Mouse (Mus musculus): Measurements from ENCODE around the gene Man2b1.

Gene Man2b1

DNA sequence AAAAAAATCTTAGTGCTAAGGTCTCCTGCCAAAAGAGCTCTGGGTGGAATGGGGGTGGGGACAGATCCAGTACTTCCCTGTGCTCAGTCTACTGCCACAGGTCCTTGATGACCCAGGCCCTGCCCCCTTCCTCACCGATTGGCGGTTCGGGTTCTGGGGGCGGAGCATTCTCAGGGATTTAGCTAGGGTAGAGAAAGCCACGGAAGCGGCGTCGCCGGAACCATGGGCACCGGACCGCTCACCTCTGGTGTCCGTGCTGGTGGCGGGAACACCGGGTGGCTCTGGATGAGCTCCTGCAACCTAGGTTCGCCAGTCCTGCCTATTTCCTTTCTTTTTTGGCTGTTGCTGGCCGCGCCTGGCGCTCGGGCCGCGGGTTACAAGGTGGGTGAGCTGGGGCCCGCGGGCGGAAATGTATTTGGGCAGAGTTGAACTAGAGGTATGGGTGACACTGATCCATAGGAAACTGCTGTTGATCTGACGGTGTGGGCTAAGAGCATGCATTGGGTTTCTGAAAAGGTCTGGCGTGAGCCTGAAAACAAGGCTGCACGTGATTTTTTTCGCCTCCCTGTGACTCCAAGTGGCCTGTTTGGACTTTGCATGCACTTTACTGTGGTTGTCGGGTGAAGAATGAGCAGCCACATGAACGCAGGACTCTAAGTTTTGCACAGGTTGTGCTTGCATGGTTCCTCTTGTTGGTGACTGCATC, at the start of gene Man2b1:
TSS of gene Man2b1 (plus strand) at position 163 of the 706 bp plus-strand sequence.
- peak; percentile 84 for DNase-seq (ENCODE audit: low spot score)

DNA sequence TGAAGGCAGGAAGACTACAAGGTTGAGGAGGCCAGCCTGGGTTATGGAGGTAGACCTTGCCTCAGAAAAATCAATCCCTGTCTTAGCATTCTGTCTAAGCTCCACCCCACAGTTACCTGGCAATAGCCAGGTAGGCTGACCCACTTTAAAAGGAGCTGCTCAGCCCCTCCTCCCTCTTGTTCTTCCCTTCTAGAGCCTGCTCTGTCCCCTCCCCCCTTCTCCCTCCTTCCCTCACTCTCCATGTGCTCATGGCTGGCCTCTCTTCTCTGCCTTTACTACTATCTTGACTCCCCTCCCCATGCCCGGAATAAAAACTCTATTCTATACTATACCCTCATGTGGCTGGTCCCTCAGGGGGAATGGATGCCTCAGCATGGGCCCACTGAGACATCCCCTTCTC, 49.2 kb upstream of the Man2b1 start:
- DNase-seq (ENCODE audit: low spot score) = no peak

DNA sequence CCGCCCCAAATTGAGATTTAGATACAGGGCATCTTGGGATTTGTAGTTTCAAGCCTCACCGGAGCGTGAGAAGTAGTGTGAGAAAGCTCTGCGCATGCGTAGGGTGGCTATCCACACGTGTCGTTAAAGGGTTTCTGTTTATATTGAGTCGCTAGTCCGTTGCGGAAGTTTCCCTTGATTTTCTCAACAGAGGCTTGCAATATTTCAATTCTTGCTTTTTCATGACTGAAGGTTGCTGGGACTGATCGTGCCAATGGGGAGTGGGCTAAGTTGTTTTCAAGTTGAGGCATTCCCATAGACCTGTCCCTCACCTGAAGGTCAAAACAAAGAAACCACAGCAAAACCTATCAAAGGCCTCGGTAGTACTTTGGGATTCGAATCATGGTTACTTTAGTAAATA, 48.3 kb upstream of the Man2b1 start:
- DNase-seq (ENCODE audit: low spot score) = peak; percentile 80

DNA sequence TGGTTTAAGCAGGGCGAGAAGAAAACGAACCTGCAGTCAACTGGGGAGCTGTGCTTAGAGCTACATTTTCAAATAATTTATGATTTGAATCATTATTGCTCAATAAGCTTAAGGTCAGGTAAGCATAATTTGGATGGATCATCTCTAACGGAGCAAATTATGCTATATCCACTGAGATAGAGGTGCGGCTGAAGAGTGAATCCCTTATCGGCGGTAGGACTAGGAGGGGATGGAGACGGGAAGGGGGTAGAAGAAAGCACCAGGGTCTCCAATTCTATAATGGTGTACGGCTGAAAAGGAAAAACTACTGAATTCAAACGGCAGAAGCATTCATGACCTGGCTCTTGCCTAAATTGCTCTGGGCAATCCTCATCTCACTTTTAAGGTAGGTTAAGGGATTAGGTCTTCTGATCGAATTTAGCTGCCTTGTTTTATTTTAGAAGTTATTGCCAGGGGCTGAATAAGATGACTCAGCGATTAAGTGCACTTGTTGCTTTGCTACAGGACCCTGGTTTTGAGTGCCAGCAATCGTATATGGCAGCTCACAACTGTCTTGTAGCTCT, 47.8 kb upstream of the Man2b1 start:
- DNase-seq (ENCODE audit: low spot score) = peak; percentile 27

DNA sequence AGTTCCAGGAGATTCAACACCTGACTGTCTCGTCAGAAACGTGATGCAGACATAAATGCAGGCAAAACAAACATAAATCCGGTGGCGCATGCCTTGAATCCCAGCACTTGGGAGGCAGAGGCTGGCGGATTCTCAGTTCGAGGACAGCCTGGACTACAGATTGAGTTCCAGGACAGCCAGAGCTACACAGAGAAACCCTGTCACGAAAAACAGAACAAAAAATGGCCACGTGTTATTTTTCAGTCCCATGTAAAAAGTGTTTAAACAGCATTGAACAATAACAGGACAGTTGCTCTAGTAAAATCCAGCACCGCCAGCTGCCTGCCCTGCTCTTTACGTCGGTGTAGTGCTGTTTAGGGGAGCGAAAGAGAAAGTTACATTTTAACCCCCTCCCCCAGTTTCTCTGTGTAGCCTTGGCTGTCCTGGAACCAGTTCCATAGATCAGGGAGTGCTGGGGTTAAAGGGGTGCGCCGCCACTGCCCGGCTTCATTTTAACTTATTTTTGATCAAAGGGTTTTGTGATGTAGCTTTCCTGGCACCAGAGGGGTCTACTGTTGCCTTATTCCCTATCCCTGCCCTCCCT, 47.3 kb upstream of the Man2b1 start:
- DNase-seq (ENCODE audit: low spot score) = peak; percentile 40

DNA sequence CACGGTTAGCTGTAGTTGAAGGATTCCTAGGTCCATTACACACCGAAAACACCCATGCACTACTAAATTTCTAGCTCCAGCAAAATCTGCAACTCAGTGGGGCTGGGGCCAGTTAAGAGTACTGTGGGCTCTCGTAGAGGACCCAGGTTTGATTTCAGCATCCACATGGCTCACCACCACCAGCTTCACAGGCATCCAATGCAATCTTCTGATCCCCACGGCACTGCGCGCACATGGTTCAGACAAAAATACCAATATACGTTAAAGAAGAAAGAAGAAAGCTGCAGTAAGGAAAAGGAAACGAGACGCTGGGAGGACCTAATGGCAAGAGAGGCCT, 46.7 kb upstream of the Man2b1 start:
- no peak for DNase-seq (ENCODE audit: low spot score)

DNA sequence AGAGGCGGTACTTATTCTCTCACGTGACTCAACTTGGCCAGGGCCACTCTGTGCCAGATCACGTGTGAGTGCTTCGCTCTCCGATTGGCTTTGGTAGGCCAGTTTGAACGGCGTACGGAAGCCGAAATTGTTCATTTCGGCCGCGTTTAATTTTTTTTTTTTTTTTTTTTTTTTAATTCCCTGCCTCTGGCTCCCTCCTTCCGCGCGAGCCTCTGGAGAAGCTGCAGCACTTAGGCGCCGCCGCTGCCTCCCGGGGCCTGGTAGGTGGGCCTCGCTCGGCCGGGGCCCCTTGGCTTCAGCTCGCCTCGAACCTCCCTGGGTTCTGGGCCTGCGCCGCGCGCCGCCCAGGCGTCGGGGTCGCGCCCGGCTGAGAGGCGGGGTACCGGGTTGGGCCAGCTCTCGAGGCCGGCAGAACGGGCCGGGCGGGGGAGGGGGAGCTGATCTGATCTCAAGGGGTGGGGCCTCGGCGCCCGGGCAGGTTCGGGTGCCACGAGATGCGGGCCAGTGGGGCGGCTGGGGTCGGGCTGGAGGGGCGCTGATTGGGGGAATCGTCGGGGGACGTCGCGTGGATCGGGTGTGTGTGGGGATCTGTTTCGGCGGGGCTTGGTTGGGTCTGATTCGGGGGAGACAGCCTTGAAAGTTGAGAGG, 46.2 kb upstream of the Man2b1 start, which contains the start of gene Tnpo2:
TSS of gene Tnpo2 (plus strand) at position 198 of the 648 bp plus-strand sequence.
- peak; percentile 95 for DNase-seq (ENCODE audit: low spot score)

DNA sequence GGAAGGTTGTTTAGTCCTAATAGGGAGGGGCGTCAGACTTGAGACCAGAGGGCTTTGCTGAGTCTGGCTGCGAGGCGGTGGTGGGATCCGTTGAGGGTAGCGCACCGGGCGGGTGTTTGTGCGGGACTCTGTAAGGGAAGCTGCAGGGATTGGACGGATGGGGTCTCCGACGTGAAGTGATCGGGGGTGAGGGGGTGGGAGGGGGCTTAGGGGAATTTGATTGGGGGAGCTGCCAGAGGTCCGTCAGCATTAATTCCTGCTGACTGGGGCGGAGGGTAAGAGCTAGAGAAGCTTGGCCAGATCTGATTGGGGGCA, 45.7 kb upstream of the Man2b1 start:
- DNase-seq (ENCODE audit: low spot score) = no peak

DNA sequence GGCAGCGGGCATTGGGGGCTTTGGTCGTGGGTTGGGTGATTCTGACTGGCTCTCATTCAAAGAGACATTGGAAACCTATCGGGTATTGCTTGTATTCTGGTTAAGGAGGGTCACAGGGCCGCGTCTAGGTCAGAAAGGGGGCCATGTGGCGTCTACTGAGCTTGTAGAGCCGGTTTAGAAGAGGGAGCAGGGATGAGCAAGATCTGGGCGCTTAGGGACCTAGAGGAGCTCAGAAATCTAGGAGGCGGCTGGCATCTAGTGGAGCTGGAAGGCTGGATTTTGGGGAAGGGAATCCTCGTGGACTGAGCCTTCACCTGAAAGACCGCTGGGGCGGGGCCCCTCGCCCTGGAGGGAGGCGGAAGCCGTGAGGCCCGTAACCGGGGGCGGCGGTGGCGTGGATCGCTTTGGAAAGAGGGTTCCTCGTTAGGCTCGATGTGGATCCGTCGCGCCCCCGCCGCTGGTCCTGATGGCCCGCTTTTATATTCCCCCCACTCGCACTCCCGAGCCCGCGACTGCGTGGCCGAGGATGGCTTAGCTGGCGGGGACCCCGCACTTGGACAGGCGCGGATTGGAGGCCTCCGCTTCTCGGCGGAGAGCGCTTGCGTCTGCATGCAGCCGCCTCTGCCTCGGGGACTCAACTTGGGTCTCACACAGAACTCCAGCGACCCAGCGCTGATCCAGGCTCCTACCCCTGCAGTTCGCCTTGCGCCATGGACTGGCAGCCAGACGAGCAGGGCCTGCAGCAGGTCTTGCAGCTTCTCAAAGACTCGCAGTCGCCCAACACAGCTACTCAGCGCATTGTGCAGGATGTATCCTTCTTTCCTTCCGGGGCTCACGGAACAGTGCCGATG, 45.2 kb upstream of the Man2b1 start:
- DNase-seq (ENCODE audit: low spot score) = peak; percentile 64

DNA sequence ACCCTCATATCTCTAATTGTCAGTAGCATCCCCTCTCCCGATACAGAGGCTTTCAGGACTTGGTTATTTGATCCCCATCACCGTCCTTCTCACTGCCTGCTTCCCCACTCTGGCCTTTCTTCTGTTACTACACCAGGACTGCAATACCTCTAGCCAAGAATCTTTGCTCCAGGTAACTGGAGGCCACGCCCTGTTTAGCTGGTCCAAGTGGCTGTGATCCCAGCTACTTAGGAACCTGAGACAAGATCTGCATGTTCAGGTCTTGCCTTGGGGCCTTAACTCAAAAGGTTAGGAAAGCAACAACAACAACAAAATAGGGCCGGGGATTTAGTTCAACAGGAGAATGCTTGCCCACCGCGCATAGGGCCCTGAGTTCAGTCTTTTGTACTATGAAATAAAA, 39.5 kb upstream of the Man2b1 start:
- DNase-seq (ENCODE audit: low spot score) = no peak

DNA sequence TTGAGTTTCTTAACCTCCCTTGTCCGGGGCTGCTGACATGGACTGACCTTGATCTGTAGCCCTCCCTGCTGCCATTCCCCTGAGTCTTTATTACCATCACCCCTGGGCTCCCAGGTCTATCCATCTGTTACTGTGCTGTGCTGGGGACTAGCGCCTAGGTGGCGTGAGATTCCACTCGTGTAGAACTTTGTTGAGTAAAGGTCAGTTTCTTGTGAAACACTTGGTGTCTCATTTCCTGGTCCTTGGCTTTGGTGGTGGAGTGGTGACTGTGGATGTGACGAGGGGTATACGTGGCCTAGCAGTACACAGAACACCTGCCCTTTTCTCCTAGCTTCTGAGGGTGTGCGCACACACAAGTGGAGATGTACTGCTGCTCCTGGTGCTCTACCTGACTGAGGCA, 25.7 kb upstream of the Man2b1 start:
- DNase-seq (ENCODE audit: low spot score) = no peak

DNA sequence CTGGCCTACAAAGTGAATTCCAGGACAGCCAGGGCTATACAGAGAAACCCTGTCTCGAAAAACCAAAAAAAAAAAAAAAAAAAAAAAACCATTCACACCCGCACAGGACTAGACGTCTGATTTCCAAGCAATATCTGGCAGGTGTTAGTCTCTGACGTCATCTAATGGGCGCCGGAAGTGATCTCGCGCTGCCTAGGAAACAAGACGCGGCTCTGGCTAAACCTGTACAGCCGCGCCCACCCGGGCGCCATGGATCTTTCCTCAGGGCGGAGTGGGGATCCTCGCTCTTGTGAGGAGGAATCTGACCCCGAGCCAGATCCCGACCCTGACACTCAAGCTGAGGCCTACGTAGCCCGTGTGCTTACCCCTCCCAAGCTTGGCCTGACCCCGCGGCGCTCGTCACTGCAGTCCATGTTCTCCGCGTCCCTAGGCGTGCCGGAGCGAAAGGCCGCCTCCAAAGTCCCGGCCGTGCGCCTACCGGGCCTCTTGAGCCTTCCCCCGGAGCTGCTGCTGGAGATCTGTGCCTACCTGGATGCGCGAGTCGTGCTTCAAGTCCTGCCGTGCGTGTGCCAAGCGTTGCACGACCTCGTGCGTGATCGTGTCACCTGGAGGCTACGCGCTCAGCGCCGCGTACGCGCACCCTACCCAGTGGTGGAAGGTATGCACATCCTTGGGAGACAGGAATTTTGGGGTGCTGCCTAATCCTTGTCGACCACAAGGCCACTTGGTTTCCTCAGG, 23.0 kb upstream of the Man2b1 start, which contains the start of gene Fbxw9:
TSS of gene Fbxw9 (plus strand) at position 177 of the 738 bp plus-strand sequence.
- peak; percentile 90 for DNase-seq (ENCODE audit: low spot score)

DNA sequence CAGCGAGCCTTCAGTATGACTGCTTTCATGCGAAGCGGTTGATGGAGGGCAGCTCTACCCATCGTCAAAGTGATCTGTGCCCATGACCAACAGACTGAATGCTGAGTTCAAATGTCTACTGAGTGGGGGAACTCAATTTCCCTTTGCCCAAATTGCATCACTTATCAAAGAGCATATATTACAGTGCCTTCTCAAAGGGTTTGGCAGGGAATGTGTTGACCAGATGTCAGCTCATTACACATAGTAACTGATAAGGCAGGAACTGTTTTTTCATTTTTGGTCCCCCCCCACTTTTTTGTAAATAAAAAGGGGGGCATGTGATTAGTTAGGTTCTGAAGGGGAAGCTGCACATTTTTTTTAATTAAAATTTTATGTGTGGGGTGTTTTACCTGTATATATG, 20.5 kb upstream of the Man2b1 start:
- DNase-seq (ENCODE audit: low spot score) = no peak

DNA sequence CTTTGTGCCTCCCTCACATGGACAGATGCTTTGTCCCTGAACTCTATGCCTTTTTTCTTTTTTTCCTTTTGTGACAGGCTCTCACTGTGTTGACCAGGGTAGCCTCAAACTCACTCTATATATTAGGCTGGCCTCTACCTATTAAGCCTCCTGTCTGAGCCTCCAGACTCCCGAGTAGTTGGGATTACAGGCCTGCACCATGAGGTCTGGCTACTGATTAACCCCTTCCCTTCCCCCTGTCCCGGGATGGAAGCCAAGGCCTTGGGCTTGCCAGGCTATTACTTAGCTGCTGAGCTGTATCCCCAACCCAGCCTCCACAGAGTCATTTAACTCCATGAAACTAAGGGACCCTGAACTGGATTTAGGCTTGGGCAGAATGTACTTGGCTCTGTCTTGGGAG, 17.9 kb upstream of the Man2b1 start:
- DNase-seq (ENCODE audit: low spot score) = no peak

DNA sequence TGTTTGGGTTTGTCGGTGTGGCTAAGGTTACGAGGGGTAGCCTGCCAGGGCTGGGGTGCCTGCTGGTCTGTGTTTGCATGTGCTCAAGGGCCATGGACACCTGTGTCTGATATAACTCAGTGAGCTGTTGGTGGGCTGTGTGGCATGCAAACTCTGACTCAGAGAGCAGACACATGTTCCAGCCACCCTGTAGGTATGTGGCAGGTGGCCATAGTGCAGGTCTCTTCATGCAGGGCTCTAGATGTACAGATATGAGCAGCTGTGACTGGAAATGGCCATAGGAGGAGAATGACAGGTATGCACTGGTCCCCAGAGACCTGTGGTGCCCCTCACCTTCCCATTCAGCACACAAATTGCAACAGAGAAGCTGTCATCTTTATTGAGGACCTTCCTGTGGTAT, 15.9 kb upstream of the Man2b1 start:
- no peak for DNase-seq (ENCODE audit: low spot score)

DNA sequence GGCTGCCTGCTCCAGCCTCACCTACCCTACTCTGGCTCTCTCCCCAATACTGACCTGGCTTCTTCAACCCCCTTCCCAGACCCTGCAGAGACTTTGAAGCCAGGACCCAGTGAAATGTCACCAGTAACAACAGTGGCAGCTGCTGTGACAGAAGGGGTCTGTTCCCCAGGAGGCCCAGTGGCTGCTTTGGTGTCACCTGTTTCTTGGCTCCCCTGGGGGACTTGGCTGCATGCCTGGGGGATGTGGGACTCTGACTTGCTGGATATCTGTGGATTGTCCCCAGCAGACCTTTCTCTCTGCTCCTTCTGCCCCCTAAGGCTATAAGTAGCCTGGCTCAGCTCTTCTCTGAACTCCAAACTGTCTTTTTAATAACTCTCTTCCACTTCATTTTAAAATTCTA, 15.1 kb upstream of the Man2b1 start, which contains the start of gene Gm5741:
TSS of gene Gm5741 (minus strand) at position 1 of the 400 bp plus-strand sequence.
- DNase-seq (ENCODE audit: low spot score) = no peak

DNA sequence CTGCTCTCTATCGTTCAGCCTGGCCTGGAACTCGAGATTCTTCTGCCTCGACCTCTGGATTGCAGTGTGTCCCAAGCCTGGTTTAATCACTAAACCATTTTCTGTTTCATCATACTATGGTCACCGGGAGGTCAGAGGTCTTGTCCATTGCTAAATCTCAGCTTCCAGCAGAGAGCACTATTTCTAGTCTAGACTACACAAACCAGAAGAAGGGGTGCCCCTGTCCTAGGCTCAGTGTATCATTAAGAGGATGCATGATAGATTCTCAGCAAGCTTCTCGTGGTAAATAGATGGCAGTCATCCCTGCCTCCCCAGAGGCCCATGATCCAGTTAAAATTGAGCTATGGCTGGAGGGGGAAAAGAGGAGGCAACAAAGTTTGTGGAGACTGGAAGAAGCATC, 12.0 kb upstream of the Man2b1 start:
- no peak for DNase-seq (ENCODE audit: low spot score)

DNA sequence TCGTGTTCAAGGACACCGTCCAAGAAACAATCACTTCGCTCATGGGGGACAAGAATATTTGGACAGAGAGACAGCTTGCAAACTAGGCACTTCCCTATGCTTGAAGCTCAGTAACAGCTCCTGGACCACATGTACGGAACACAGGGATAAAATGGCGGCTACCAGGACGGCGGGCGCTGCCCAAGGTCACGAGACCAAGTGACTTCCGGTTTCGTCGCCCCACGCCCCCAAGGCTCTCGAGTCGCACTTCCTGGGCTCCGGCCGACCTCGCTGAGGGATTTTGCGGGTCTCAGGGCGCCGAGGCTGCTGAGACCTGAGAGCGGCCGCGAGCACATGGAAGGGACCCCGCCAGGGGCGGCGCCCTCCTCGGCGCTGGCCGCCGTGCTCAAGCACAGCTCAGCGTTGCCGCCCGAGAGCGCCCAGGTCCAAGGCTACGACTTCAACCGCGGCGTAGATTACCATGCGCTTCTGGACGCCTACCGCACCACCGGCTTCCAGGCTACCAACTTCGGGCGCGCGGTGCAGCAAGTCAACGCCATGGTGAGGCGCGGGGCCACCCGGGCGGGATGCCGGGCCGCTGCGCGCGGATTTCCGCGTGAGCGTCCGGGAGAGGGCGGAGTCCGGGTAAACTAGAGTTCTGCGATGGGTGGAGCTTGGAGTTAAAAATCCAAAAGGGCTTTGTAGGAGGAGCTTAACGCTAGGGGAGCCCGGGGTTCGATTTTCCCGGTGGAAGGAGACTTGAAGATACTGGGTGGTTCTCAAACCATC, 11.4 kb upstream of the Man2b1 start, which contains the start of gene Dhps:
TSS of gene Dhps (plus strand) at position 244 of the 768 bp plus-strand sequence.
- DNase-seq (ENCODE audit: low spot score) = peak; percentile 83

DNA sequence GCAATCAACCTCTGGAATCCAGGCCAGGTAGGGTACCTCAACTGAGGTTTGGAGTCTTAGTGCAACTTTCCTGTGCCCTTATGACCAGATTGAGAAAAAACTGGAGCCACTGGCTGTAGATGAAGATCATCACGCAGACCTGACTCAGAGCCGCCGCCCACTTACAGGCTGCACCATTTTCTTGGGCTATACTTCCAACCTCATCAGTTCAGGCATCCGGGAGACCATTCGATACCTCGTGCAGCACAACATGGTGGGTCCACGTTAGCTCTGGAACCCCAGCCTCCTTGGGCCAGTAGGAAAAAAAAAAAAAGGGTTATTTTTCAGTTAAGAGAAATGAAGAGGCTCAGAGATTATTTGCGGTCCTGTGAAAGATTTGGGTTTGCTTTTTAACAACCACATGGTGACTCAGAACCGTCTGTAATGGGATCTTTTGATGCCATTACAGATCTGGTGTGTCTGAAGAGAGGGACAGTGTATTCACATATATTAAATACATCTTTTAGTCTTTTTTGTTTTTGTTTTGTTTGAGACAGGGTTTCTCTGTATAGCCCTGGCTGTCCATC, 10.6 kb upstream of the Man2b1 start:
- no peak for DNase-seq (ENCODE audit: low spot score)

DNA sequence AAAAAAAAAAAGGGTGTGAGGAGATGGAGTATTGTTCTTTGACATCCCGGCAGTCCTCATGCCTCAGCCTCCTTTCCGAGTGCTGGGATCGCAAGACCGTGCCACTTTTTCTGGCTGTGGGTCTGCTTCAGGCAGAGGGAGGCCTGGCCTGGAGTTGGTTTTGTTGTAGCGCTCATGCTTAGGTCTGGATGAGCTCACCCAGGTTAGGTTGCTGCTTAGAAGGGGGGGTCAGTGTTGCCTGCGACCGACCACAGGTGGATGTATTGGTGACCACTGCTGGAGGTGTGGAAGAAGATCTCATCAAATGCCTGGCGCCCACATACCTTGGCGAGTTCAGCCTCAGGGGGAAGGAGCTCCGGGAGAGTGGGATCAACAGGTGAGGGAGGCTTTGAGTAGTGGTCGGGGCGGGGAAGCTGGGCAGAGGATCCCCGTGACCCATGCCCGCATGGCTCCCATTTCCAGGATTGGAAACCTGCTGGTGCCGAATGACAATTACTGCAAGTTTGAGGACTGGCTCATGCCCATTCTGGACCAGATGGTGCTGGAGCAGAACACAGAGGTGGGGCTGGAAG, 9.9 kb upstream of the Man2b1 start:
- no peak for DNase-seq (ENCODE audit: low spot score)

Data from c-Kit-positive CD71-positive TER-119-positive erythroid progenitor cells, embryonic 14.5 days (primary cell).